Mouse (Mus musculus) C2C12 (cell line): ENCODE results near the gene Cd55.

ENCODE experiments used
- CEBPB ChIP-seq: IDR thresholded peaks from one replicate; pipeline ENCODE4 v1.6.1; 2011; ENCODE audit warnings: low read depth, mild to moderate bottlenecking, control low read depth, moderate library complexity
- CTCF ChIP-seq: IDR thresholded peaks from one replicate; pipeline ENCODE4 v1.5.1; 2011; ENCODE audit not compliant: control insufficient read depth, insufficient read depth, insufficient read length
- MAX ChIP-seq: IDR thresholded peaks from one replicate; pipeline ENCODE4 v1.6.1; 2011; ENCODE audit warnings: mild to moderate bottlenecking, control low read depth
- MYOG ChIP-seq: IDR thresholded peaks from one replicate; pipeline ENCODE4 v1.6.1; 2011; ENCODE audit not compliant: control insufficient read depth, insufficient read length; ENCODE audit errors: extremely low read depth

GRCm38 (mm10) chr1:130511823-130512370 lies 49.4 kb upstream of the Cd55 start:
- TF ChIP-seq CTCF, result no peak
- no peak for TF ChIP-seq MAX
- TF ChIP-seq MYOG, result no peak
- no peak for TF ChIP-seq CEBPB
